16 mouse cellular contexts compared by ENCODE assay signal in genomic region chr7:67754606-67755005, GRCm38 (mm10). TPM values are rescaled to one million over a fixed set of nuclear protein-coding genes. Genes with fewer than 3 reads are reported as not detected.
A peak's percentile ranks its signal among the peaks of the same experiment; 100 is the strongest.
DNase-seq lines count a peak whose midpoint lies in the region; ATAC-seq lines count a peak whose summit lies in the region.
"Had no signal": no experiment of that assay in that cellular context is flagged by ENCODE, and none has a peak within 500 bp of the region (broad histone marks: within the 10 kb centered on the region; RNA-seq: fewer than 3 reads in every experiment).

No protein-coding gene starts in this region.

- DNase-seq in urinary bladder, postnatal 14 days (ENCODE audit: low spot score) = peak; percentile 46
- DNase-seq in urinary bladder, adult 2 months (ENCODE audit: low spot score) = no peak
- peak; percentile 81 for DNase-seq in gastrocnemius, postnatal 25 days
- peak; percentile 34 for DNase-seq in lung, postnatal 25 days (ENCODE audit: low spot score)
- DNase-seq in kidney, adult 18-20 months = no peak
- DNase-seq in layer of hippocampus, postnatal 14 days (ENCODE audit: low spot score in 2 of 2) = no peak
- DNase-seq: cerebellum, adult 18-20 months; kidney, postnatal 14 days; layer of hippocampus, adult 9-11 months; liver, embryonic 13.5 days; right cerebral cortex, postnatal 4 days; thymus, postnatal 4 days had no signal

- ATAC-seq in megakaryocyte progenitor cell, adult 5-6 weeks (replicated peaks; ENCODE audit: poor library complexity) = no peak
- ATAC-seq: forebrain, embryonic 14.5 days; intestine, embryonic 16.5 days had no signal

RNA-seq across cellular contexts. Expression of gene Synm, which starts 4.9 kb away (rescaled TPM):
- polyA plus RNA-seq in urinary bladder, adult 2 months (2012; rRNA removed) = 268 and 422 TPM in 2 replicates
- total RNA-seq in gastrocnemius, postnatal 25 days (2021) = 100 to 1,000 TPM; 216 to 239 TPM
- not detected in 2 replicates for total RNA-seq in megakaryocyte progenitor cell, adult 5-6 weeks (2015)
- not detected in 2 replicates for total RNA-seq in megakaryocyte progenitor cell, adult 5-6 weeks (2017)
- 10 to 100 TPM; 23.1 to 24.4 TPM for total RNA-seq in layer of hippocampus, postnatal 14 days (2021)
- total RNA-seq: neutrophil, adult 5-6 weeks had no signal

Comparison
In these comparisons a context has a peak if more than half of its experiments do, and no peak if none do; other contexts are left out.
1. DNase-seq: peak in urinary bladder, postnatal 14 days (single experiment), gastrocnemius, postnatal 25 days (single experiment) and lung, postnatal 25 days (single experiment); none in urinary bladder, adult 2 months (single experiment), kidney, adult 18-20 months (single experiment) and layer of hippocampus, postnatal 14 days (0 of 2).
2. RNA of gene Synm, which starts 4.9 kb away (total RNA-seq): 216 to 239 TPM in gastrocnemius, postnatal 25 days and 23.1 to 24.4 TPM in layer of hippocampus, postnatal 14 days; not detected in megakaryocyte progenitor cell, adult 5-6 weeks; every median in the first group is over 10 times any median in the second.